Mouse (Mus musculus): ENCODE data around the gene Cela1. TPM values are rescaled to one million over a fixed set of nuclear protein-coding genes. Genes with fewer than 3 reads are reported as not detected.

The Cela1 gene
- polyA plus RNA-seq, 1 experiment, result 32.1 TPM

GRCm38 (mm10) chr15:100685849-100686248, 1.9 kb downstream of the Cela1 start:
- H3K4me3 ChIP-seq (ENCODE audit: insufficient read depth, poor library complexity, severe bottlenecking), result no peak overlapping the region
- H3K27me3 ChIP-seq (ENCODE audit: control insufficient read depth, insufficient read depth, insufficient read length), result no peaks in the 10 kb centered on the region
- TF ChIP-seq MAX (IDR thresholded peaks at IDR 0.05), result no peak
- TF ChIP-seq FOSL1 (IDR thresholded peaks at IDR 0.05; ENCODE audit: insufficient read depth, low read length, poor library complexity, severe bottlenecking), result no peak
- no peak for TF ChIP-seq CTCF (IDR thresholded peaks at IDR 0.05; ENCODE audit: control insufficient read depth, insufficient read depth, insufficient read length)
- no peak for TF ChIP-seq CEBPB (IDR thresholded peaks at IDR 0.05; ENCODE audit: low read depth)
- TF ChIP-seq MYOG (IDR thresholded peaks at IDR 0.05; ENCODE audit: control insufficient read depth, extremely low read depth, insufficient read length), result no peak
- no peak for TF ChIP-seq USF1 (IDR thresholded peaks at IDR 0.05; ENCODE audit: low read depth)
- TF ChIP-seq MYOD1 (IDR thresholded peaks at IDR 0.05; ENCODE audit: control insufficient read depth, insufficient read length, low read depth), result no peak

GRCm38 (mm10) chr15:100685255-100685654, 2.5 kb downstream of the Cela1 start:
- H3K79me3 ChIP-seq (ENCODE audit: low read depth), result peaks cover 2% of the 10 kb centered on the region

More at GRCm38 (mm10) chr15:100685849-100686248, 1.9 kb downstream of the Cela1 start:
- no peaks in the 10 kb centered on the region for H3K36me3 ChIP-seq (ENCODE audit: control insufficient read depth, insufficient read depth)
- H3K79me2 ChIP-seq (ENCODE audit: control insufficient read depth, insufficient read depth), result peaks cover 19% of the 10 kb centered on the region
- H3ac ChIP-seq (ENCODE audit: control insufficient read depth, insufficient read length, low read depth), result no peak overlapping the region
- H3K79me3 ChIP-seq (ENCODE audit: low read depth), result peaks cover 2% of the 10 kb centered on the region

GRCm38 (mm10) chr15:100684450-100684849, 3.3 kb downstream of the Cela1 start:
- Histone ChIP-seq H3K4me3 (ENCODE audit: insufficient read depth, poor library complexity, severe bottlenecking) (no peak overlapping the region), H3K36me3 (ENCODE audit: control insufficient read depth, insufficient read depth) (no peaks in the 10 kb centered on the region), H3K79me2 (ENCODE audit: control insufficient read depth, insufficient read depth) (peaks cover 19% of the 10 kb centered on the region), H3K79me3 (ENCODE audit: low read depth) (peaks cover 2% of the 10 kb centered on the region), H3ac (ENCODE audit: control insufficient read depth, insufficient read length, low read depth) (no peak overlapping the region), H3K27me3 (ENCODE audit: control insufficient read depth, insufficient read depth, insufficient read length) (no peaks in the 10 kb centered on the region)
- TF ChIP-seq MYOD1 (IDR thresholded peaks at IDR 0.05; ENCODE audit: control insufficient read depth, insufficient read length, low read depth) (no peak), MYOG (IDR thresholded peaks at IDR 0.05; ENCODE audit: control insufficient read depth, extremely low read depth, insufficient read length) (no peak), CEBPB (IDR thresholded peaks at IDR 0.05; ENCODE audit: low read depth) (no peak), USF1 (IDR thresholded peaks at IDR 0.05; ENCODE audit: low read depth) (no peak), CTCF (IDR thresholded peaks at IDR 0.05; ENCODE audit: control insufficient read depth, insufficient read depth, insufficient read length) (no peak), MAX (IDR thresholded peaks at IDR 0.05) (no peak), FOSL1 (IDR thresholded peaks at IDR 0.05; ENCODE audit: insufficient read depth, low read length, poor library complexity, severe bottlenecking) (no peak)

More at GRCm38 (mm10) chr15:100685255-100685654, 2.5 kb downstream of the Cela1 start:
- no peak overlapping the region for H3K4me3 ChIP-seq (ENCODE audit: insufficient read depth, poor library complexity, severe bottlenecking)
- no peaks in the 10 kb centered on the region for H3K27me3 ChIP-seq (ENCODE audit: control insufficient read depth, insufficient read depth, insufficient read length)
- no peak for TF ChIP-seq MYOD1 (IDR thresholded peaks at IDR 0.05; ENCODE audit: control insufficient read depth, insufficient read length, low read depth)
- TF ChIP-seq USF1 (IDR thresholded peaks at IDR 0.05; ENCODE audit: low read depth), result no peak
- no peak for TF ChIP-seq CTCF (IDR thresholded peaks at IDR 0.05; ENCODE audit: control insufficient read depth, insufficient read depth, insufficient read length)
- no peak for TF ChIP-seq FOSL1 (IDR thresholded peaks at IDR 0.05; ENCODE audit: insufficient read depth, low read length, poor library complexity, severe bottlenecking)
- no peak for TF ChIP-seq MAX (IDR thresholded peaks at IDR 0.05)
- no peak for TF ChIP-seq MYOG (IDR thresholded peaks at IDR 0.05; ENCODE audit: control insufficient read depth, extremely low read depth, insufficient read length)
- TF ChIP-seq CEBPB (IDR thresholded peaks at IDR 0.05; ENCODE audit: low read depth), result no peak
- peaks cover 19% of the 10 kb centered on the region for H3K79me2 ChIP-seq (ENCODE audit: control insufficient read depth, insufficient read depth)
- no peaks in the 10 kb centered on the region for H3K36me3 ChIP-seq (ENCODE audit: control insufficient read depth, insufficient read depth)
- no peak overlapping the region for H3ac ChIP-seq (ENCODE audit: control insufficient read depth, insufficient read length, low read depth)

GRCm38 (mm10) chr15:100683041-100683440, 4.7 kb downstream of the Cela1 start:
- H3ac ChIP-seq (ENCODE audit: control insufficient read depth, insufficient read length, low read depth), result no peak overlapping the region
- peaks cover 19% of the 10 kb centered on the region for H3K79me2 ChIP-seq (ENCODE audit: control insufficient read depth, insufficient read depth)
- no peak overlapping the region for H3K4me3 ChIP-seq (ENCODE audit: insufficient read depth, poor library complexity, severe bottlenecking)
- peaks cover 2% of the 10 kb centered on the region for H3K79me3 ChIP-seq (ENCODE audit: low read depth)
- H3K27me3 ChIP-seq (ENCODE audit: control insufficient read depth, insufficient read depth, insufficient read length), result no peaks in the 10 kb centered on the region
- TF ChIP-seq CTCF (IDR thresholded peaks at IDR 0.05; ENCODE audit: control insufficient read depth, insufficient read depth, insufficient read length), result peak; percentile 81
- TF ChIP-seq MYOG (IDR thresholded peaks at IDR 0.05; ENCODE audit: control insufficient read depth, extremely low read depth, insufficient read length), result no peak
- no peaks in the 10 kb centered on the region for H3K36me3 ChIP-seq (ENCODE audit: control insufficient read depth, insufficient read depth)

- TF ChIP-seq MYOG (IDR thresholded peaks at IDR 0.05; ENCODE audit: control insufficient read depth, extremely low read depth, insufficient read length) (no peak), MYOD1 (IDR thresholded peaks at IDR 0.05; ENCODE audit: control insufficient read depth, insufficient read length, low read depth) (no peak)
Measured at GRCm38 (mm10) chr15:100681770-100682169, 6.0 kb downstream of the Cela1 start.

GRCm38 (mm10) chr15:100680381-100680780, 7.3 kb downstream of the Cela1 start:
- Histone ChIP-seq H3K79me3 (ENCODE audit: low read depth) (no peaks in the 10 kb centered on the region), H3ac (ENCODE audit: control insufficient read depth, insufficient read length, low read depth) (no peak overlapping the region), H3K4me3 (ENCODE audit: insufficient read depth, poor library complexity, severe bottlenecking) (no peak overlapping the region), H3K36me3 (ENCODE audit: control insufficient read depth, insufficient read depth) (peaks cover 4% of the 10 kb centered on the region), H3K79me2 (ENCODE audit: control insufficient read depth, insufficient read depth) (peaks cover 5% of the 10 kb centered on the region), H3K27me3 (ENCODE audit: control insufficient read depth, insufficient read depth, insufficient read length) (no peaks in the 10 kb centered on the region)
- TF ChIP-seq MYOD1 (IDR thresholded peaks at IDR 0.05; ENCODE audit: control insufficient read depth, insufficient read length, low read depth) (no peak), CTCF (IDR thresholded peaks at IDR 0.05; ENCODE audit: control insufficient read depth, insufficient read depth, insufficient read length) (no peak), CEBPB (IDR thresholded peaks at IDR 0.05; ENCODE audit: low read depth) (no peak), MAX (IDR thresholded peaks at IDR 0.05) (no peak), MYOG (IDR thresholded peaks at IDR 0.05; ENCODE audit: control insufficient read depth, extremely low read depth, insufficient read length) (no peak), FOSL1 (IDR thresholded peaks at IDR 0.05; ENCODE audit: insufficient read depth, low read length, poor library complexity, severe bottlenecking) (no peak), USF1 (IDR thresholded peaks at IDR 0.05; ENCODE audit: low read depth) (no peak)

More at GRCm38 (mm10) chr15:100681770-100682169, 6.0 kb downstream of the Cela1 start:
- Histone ChIP-seq H3K36me3 (ENCODE audit: control insufficient read depth, insufficient read depth) (no peaks in the 10 kb centered on the region), H3K79me3 (ENCODE audit: low read depth) (peaks cover 2% of the 10 kb centered on the region), H3K27me3 (ENCODE audit: control insufficient read depth, insufficient read depth, insufficient read length) (no peaks in the 10 kb centered on the region), H3ac (ENCODE audit: control insufficient read depth, insufficient read length, low read depth) (no peak overlapping the region), H3K4me3 (ENCODE audit: insufficient read depth, poor library complexity, severe bottlenecking) (no peak overlapping the region), H3K79me2 (ENCODE audit: control insufficient read depth, insufficient read depth) (peaks cover 19% of the 10 kb centered on the region)

All from C2C12 (cell line).